Mouse (Mus musculus): ENCODE results near the gene Elmo2. TPM values are rescaled to one million over a fixed set of nuclear protein-coding genes. Genes with fewer than 3 reads are reported as not detected.

Gene Elmo2
- total RNA-seq, 2 experiments from 2014 or later: 191 to 202 TPM

DNA sequence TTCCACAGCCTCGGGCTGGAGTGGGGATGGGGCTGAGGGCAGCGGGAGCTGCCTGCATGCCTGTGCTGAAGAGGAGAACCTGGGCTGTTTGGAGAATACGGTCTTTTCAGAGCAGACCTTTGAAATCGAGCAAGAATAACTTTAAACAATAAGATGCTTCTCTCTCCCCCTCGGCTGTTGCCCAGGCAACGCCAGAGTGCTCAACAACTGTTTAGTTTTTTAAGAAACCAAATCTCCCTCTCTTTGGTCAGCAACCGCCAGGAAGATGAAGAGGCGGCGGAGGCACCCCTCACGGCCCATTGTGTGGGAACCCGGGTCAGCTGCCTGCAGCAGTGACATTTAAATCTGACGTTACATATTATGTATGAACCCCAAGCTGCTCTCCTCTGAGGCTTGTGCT is 59.5 kb downstream of the Elmo2 start:
- DNase-seq (ENCODE audit: extremely low spot score in 1 of 2, low spot score in 1 of 2): no peak

DNA sequence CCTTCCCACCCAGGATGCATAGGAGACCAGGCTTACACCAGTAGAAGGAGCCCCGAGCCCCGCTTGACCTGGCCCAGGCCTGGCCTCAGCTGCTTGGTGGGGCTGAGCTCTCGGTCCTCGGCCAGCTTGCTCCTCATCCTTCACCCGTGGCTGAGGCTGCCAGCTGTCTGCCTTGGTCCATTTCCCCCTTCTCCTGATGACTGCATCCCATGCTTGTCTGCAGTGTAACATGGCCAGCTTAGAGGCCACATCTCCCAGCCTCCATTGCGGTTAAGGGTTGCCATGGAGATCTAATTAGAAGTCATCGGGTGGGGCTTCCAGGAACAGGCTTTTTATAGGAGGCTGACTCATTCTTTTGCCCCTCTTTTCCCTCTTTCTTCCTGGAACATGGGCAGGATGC is 62.4 kb downstream of the Elmo2 start:
- no peak for DNase-seq (ENCODE audit: extremely low spot score in 1 of 2, low spot score in 1 of 2)

DNA sequence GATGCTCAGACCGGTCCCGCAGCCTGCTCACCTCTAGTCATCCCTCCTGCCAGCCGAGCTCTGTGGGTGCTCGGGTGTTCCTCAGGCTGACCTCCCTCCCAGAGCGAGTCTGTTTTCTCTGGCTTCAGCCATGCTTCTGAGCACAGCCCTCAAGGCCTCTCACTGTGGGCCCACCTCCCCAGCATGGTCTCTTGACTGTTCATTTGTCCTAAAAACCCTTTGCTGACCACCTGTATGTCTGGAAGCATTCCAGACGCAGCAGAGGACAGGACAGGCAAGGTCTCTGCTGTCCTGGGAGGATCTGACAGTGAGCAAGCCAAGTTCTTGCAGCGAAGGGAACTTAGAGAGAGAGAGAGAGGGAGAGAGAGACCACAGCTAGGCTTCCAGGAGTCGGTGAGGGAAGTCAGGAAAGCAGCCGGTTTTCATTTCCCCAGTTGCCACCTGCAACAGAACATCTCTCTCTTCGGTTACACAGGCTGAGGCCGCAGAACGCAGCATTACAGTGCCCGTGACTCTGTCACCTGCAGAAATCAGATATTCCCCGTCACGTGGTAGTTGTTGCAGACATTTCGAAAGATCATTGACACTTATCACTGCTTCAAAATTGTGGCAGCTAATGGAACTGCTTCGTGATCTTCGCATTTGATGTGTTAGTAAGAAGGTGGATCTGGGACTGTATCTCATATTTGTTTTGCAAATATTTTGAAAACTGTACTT is 63.8 kb downstream of the Elmo2 start:
- no peak for DNase-seq (ENCODE audit: extremely low spot score in 1 of 2, low spot score in 1 of 2)

DNA sequence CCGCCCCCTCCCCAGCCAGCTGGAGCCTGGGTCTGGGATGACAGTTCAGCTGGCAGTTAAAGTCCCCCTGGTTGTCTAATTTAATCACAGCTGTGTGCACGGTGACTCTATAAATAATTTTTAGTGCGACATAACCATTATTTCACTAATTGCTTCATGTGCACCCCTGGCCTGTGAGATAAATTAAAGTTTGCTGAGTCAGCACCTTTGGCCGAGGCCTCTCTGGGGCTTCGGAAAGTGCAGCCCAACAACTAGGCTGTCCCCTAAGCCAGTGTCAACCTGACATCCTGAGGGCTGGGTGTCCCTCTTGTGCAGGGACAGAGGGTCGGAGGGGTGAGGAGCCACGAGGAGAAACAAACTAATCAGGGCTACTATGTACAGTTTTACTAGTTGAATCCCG is 66.4 kb downstream of the Elmo2 start:
- no peak for DNase-seq (ENCODE audit: extremely low spot score in 1 of 2, low spot score in 1 of 2)

DNA sequence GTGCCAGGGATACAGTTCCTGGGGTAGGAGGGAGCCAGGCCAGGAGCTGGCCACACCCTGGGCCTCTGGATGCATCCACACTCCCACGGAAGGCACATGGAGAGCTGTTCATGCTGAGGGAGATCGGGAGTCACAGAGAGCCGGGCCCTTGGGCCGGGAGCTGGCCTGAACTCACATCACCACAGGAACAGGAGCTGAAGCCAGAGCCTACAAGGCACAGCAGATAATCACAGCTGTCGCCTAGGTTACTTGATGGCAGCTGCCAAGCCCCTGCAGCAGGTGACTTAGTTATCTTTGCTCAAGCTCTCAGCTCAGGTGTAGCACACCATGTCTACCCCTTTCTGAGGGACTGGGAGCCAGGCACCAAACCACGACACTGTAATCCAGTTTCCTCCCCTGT is 68.0 kb downstream of the Elmo2 start:
- no peak for DNase-seq (ENCODE audit: extremely low spot score in 1 of 2, low spot score in 1 of 2)

DNA sequence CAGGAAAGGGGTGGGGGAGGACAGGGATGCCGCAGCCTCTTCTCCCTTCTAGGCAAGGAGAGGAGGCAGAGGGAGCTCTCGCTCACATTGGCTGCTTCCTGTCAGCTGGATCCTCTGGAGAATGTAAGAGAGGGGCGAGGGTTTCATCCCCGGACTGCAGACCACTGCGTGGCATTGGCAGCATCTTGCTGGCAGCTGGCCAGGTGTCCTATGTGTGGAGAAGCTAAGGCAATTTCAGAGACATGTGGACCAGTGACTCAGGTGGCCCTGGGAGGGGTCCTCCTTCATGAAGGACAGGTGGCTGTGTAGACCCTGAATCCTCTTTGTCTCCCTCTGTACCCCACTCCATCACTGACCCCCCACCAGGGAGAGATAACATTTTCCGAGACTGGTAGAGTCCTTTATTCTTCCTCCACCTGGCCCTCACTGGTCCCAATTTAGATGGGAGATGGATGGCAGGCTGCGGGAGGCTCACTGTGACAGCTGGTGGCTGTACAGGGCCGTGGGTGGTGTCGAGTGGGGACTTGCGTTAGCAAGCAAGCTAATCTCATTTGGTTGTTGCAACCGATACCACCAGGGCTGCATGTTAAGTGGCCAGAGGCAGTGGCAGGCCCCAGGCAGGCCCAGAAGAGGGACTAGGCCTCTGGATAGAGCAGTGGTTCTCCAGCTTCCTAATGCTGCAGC is 69.0 kb downstream of the Elmo2 start:
- DNase-seq (ENCODE audit: extremely low spot score in 1 of 2, low spot score in 1 of 2): no peak

- no peak for DNase-seq (ENCODE audit: extremely low spot score in 1 of 2, low spot score in 1 of 2)
Observed at GRCm38 (mm10) chr2:165256213-165256612, 70.1 kb downstream of the Elmo2 start.

GRCm38 (mm10) chr2:165253867-165254266 is 72.4 kb downstream of the Elmo2 start:
- no peak for DNase-seq (ENCODE audit: extremely low spot score in 1 of 2, low spot score in 1 of 2)

DNA sequence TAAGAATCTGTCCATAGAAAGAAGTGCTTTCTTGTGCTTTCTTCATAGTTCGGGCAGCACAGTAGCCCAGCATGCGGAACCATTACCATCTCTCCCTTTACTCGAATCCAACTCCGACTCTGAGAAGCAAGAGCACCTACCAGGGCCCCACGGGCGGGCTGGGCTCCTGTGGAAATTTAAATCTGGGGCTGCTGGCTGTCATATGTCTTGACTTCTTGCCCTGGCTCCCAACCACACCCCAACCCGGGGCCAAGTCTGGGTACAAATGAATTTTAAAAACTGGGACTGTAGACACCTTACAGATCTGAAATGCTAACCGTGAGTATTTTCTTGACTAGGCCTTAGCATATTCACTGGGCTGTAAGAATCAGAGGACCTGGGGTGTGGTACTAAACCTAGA is 73.0 kb downstream of the Elmo2 start:
- no peak for DNase-seq (ENCODE audit: extremely low spot score in 1 of 2, low spot score in 1 of 2)

- no peak for DNase-seq (ENCODE audit: extremely low spot score in 1 of 2, low spot score in 1 of 2)
Observed at GRCm38 (mm10) chr2:165252801-165253200, 73.5 kb downstream of the Elmo2 start.

DNA sequence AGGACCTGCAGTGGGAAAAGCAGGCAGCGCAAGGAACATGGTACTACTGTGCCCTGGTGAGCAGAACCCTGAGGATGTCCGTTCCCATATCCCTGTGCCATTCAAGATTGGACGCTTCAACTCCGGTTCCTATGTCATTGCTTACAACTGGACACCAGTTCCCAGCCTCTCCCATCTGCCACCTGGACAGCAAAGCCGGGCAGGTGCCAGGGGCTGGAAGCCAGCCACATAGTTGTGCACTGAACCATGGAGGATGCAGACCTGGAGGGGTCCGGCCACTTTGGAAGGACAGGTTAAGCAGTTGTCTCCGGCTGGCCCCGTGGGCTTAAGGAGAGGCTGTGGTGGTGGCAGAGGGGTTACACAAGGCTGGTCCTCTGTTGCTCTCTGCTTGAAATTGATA is 73.9 kb downstream of the Elmo2 start:
- no peak for DNase-seq (ENCODE audit: extremely low spot score in 1 of 2, low spot score in 1 of 2)

DNA sequence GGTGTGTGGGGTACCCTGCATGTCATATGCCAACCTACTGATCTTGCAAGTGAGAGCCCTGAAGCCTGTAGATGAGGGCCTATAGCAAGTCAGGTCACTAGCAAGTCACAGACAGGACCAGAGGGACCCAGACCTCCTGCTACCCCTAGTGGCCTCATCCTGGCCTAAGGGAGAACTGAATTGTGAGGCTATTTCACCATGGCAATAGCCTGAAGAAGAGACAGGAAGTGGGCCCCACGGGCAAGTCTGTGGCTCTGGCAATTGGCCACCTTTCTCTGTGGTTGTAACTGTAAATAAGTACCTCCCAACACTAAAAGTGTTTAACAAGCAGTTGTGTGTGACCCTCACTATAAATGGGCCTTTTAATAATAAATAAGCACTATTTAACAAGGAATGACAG is 75.4 kb downstream of the Elmo2 start:
- DNase-seq (ENCODE audit: extremely low spot score in 1 of 2, low spot score in 1 of 2): no peak

- DNase-seq (ENCODE audit: extremely low spot score in 1 of 2, low spot score in 1 of 2): no peak
Observed at GRCm38 (mm10) chr2:165248967-165249366, 77.3 kb downstream of the Elmo2 start.

- DNase-seq (ENCODE audit: extremely low spot score in 1 of 2, low spot score in 1 of 2): no peak
Observed at GRCm38 (mm10) chr2:165246349-165246748, 79.9 kb downstream of the Elmo2 start.

DNA sequence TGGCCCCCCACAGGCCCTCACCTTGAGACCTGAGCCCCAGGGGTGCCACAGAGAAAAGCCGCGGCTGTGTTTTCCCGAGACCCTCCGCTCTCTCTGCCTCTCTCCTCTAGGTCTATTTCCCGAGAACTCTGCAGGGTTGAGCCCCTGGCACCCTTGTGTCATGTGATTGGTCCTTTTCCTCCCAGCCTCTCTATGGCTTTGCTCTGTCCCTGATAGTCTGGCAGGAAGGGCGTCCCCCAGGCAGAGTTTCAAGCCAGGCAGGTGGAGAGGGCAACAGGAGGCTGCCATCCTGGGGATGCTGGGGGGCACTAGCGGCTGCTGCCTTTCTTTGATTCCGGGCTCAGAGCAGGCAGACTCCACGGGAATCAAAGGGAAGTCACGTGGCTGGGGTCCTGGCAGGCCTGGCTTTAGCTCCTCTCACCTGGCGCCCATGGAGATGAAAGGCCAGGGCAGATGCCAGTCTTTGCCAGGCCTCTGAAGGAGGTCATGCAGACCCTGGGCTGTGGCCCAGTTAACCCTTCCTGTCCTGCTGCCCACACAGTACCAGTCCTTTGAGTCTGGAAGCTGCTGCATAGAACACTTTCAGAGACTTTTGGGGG is 83.1 kb downstream of the Elmo2 start:
- no peak for DNase-seq (ENCODE audit: extremely low spot score in 1 of 2, low spot score in 1 of 2)

- no peak for DNase-seq (ENCODE audit: extremely low spot score in 1 of 2, low spot score in 1 of 2)
Observed at GRCm38 (mm10) chr2:165242575-165242974, 83.7 kb downstream of the Elmo2 start.

DNA sequence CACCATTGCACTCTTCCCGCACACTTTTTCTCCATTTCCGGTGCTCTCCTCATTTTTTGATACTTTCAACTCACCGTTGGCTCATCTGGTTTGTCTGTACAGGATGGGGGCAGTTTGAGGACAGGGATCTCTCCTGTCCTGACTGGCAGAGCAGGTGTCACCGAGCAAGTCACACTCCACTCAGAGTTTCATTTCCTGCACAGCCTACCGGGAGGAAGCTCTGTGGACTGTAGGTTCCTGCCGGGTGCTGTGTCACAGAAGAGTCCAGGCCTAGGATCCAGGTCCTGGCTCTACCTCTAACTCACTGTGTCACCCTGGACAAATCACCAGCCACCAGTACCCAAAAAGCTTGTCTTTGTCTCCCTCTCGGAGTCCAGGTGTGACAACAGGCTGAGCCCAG is 84.5 kb downstream of the Elmo2 start:
- no peak for DNase-seq (ENCODE audit: extremely low spot score in 1 of 2, low spot score in 1 of 2)

DNA sequence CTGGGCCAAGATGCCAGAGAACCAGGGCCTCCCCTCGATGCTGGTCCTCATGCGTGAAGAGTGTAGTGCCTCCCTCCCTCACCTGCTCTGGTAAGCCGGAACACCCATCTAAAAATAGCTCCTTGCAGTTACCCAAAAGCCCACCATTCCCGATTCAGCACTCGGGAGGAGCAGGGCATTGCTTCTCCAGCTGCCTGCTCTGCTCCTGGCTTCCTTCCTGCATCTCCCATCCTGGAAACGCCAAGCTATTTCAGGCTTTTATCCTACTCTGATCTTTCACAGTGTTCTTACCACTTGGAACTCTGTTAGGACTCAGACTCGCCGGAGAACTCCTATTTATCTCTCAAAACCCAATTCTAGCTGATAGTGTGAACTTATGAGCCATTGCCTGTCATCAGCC is 85.9 kb downstream of the Elmo2 start:
- no peak for DNase-seq (ENCODE audit: extremely low spot score in 1 of 2, low spot score in 1 of 2)

- no peak for DNase-seq (ENCODE audit: extremely low spot score in 1 of 2, low spot score in 1 of 2)
Observed at GRCm38 (mm10) chr2:165239533-165240144, 86.6 kb downstream of the Elmo2 start.

- no peak for DNase-seq (ENCODE audit: extremely low spot score in 1 of 2, low spot score in 1 of 2)
Observed at GRCm38 (mm10) chr2:165238416-165239145, 87.7 kb downstream of the Elmo2 start.
